Mouse (Mus musculus) CH12.LX (cell line): ENCODE data around the gene Tlnrd1. TPM values are rescaled to one million over a fixed set of nuclear protein-coding genes. Genes with fewer than 3 reads are reported as not detected.

ENCODE experiments used
- DNase-seq: peaks from one replicate; pipeline ENCODE4 v3.0.0-alpha.2; 2013; ENCODE audit errors: extremely low read depth
- H3K27ac ChIP-seq: 2 replicates; pipeline ENCODE4 v1.5.1; 2012; ENCODE audit warnings: low read depth, mild to moderate bottlenecking, control low read depth, moderate library complexity; ENCODE audit not compliant: insufficient read depth
- H3K27me3 ChIP-seq: replicated peaks from 2 replicates; pipeline ENCODE3; 2012; ENCODE audit warnings: inconsistent platforms
- H3K36me3 ChIP-seq, 2 experiments: replicated peaks in 1 of 2; 2 replicates each; pipeline versions ENCODE3 to v1.6.1; 2012; ENCODE audit warnings: inconsistent platforms in 1 of 2, low read length in 1 of 2, mild to moderate bottlenecking in 1 of 2, mixed read lengths in 1 of 2, moderate library complexity in 1 of 2; ENCODE audit not compliant: control insufficient read depth in 1 of 2, insufficient read depth in 1 of 2
- H3K4me1 ChIP-seq, 2 experiments: 2 replicates each; pipeline ENCODE4 v1.6.1; 2012; ENCODE audit warnings: inconsistent platforms in 1 of 2, moderate library complexity in 1 of 2; ENCODE audit not compliant: insufficient read depth in 2 of 2, control insufficient read depth in 1 of 2
- H3K4me2 ChIP-seq: 2 replicates; pipeline ENCODE4 v1.6.1; 2012; ENCODE audit warnings: low read depth, mild to moderate bottlenecking, control low read depth; ENCODE audit not compliant: poor library complexity, insufficient read depth, severe bottlenecking
- H3K4me3 ChIP-seq, 3 experiments: fragments of 150-350 bp in 1 of 3; sonication (generic) in 1 of 3; replicated peaks in 1 of 3; 2 replicates each; pipeline versions ENCODE3 to v1.5.1; 2011 to 2012; ENCODE audit warnings: low read depth in 2 of 3, low read length in 2 of 3, mild to moderate bottlenecking in 2 of 3, moderate library complexity in 2 of 3, control low read depth in 1 of 3, improper control_type of control experiment in 1 of 3, inconsistent platforms in 1 of 3, mixed read lengths in 1 of 3; ENCODE audit not compliant: poor library complexity in 1 of 3
- H3K79me2 ChIP-seq: replicated peaks from 2 replicates; pipeline ENCODE4 v1.6.1; 2012; ENCODE audit warnings: mild to moderate bottlenecking, moderate library complexity; ENCODE audit not compliant: control insufficient read depth, poor library complexity, insufficient read depth, severe bottlenecking; ENCODE audit errors: extremely low read depth
- H3K9ac ChIP-seq: 2 replicates; pipeline ENCODE4 v1.6.1; 2012; ENCODE audit warnings: low read depth, mild to moderate bottlenecking, control low read depth, moderate library complexity; ENCODE audit not compliant: insufficient read depth
- H3K9me3 ChIP-seq: replicated peaks from 2 replicates; pipeline ENCODE3; 2012; ENCODE audit warnings: low read length, inconsistent platforms, mixed read lengths
- BHLHE40 ChIP-seq: IDR thresholded peaks from 2 replicates; pipeline ENCODE4 v1.6.1; 2011; ENCODE audit warnings: mild to moderate bottlenecking, low read depth, low read length, improper control_type of control experiment
- CHD1 ChIP-seq: IDR thresholded peaks from 2 replicates; pipeline ENCODE4 v1.6.1; 2012; ENCODE audit warnings: low read depth, low read length, improper control_type of control experiment, inconsistent platforms
- CHD2 ChIP-seq: IDR thresholded peaks from 2 replicates; pipeline ENCODE4 v1.6.1; 2011; ENCODE audit warnings: low read length, improper control_type of control experiment
- CTCF ChIP-seq, 2 experiments: IDR thresholded peaks in 1 of 2; conservative IDR thresholded peaks in 1 of 2; 2 replicates each; pipeline ENCODE4 v1.5.1; 2011 to 2012; ENCODE audit warnings: low read depth in 2 of 2, low read length in 2 of 2, improper control_type of control experiment in 1 of 2, inconsistent platforms in 1 of 2, mild to moderate bottlenecking in 1 of 2, moderate library complexity in 1 of 2
- E2F4 ChIP-seq: IDR thresholded peaks from 2 replicates; pipeline ENCODE4 v1.6.1; 2011; ENCODE audit warnings: low read depth, low read length, improper control_type of control experiment; ENCODE audit not compliant: insufficient replicate concordance
- ELF1 ChIP-seq: IDR thresholded peaks from 2 replicates; pipeline ENCODE4 v1.6.1; 2014; ENCODE audit warnings: low read depth, mild to moderate bottlenecking, inconsistent platforms, low read length, improper control_type of control experiment
- EP300 ChIP-seq: IDR thresholded peaks from 2 replicates; pipeline ENCODE4 v1.6.1; 2011; ENCODE audit warnings: low read length, improper control_type of control experiment
- ETS1 ChIP-seq: conservative IDR thresholded peaks from 2 replicates; pipeline ENCODE4 v1.6.1; 2012; ENCODE audit warnings: low read depth, mild to moderate bottlenecking, inconsistent platforms, low read length, improper control_type of control experiment, moderate library complexity
- GABPA ChIP-seq: IDR thresholded peaks from 2 replicates; pipeline ENCODE4 v1.6.1; 2012; ENCODE audit warnings: low read depth, low read length, improper control_type of control experiment, inconsistent platforms; ENCODE audit not compliant: insufficient replicate concordance
- HCFC1 ChIP-seq: IDR thresholded peaks from 2 replicates; pipeline ENCODE4 v1.6.1; 2012; ENCODE audit warnings: low read depth, mild to moderate bottlenecking, inconsistent platforms, low read length, improper control_type of control experiment
- IRF4 ChIP-seq: IDR thresholded peaks from 2 replicates; pipeline ENCODE4 v1.6.1; 2014; ENCODE audit warnings: low read depth, mild to moderate bottlenecking, inconsistent platforms, low read length, improper control_type of control experiment
- JUN ChIP-seq: IDR thresholded peaks from 2 replicates; pipeline ENCODE4 v1.6.1; 2011; ENCODE audit warnings: low read depth, mild to moderate bottlenecking, low read length, improper control_type of control experiment, moderate library complexity; ENCODE audit not compliant: insufficient read depth
- JUND ChIP-seq: conservative IDR thresholded peaks from 2 replicates; pipeline ENCODE4 v1.6.1; 2011; ENCODE audit warnings: low read depth, low read length, improper control_type of control experiment
- KAT2A ChIP-seq: IDR thresholded peaks from 2 replicates; pipeline ENCODE4 v1.6.1; 2012; ENCODE audit warnings: low read length, improper control_type of control experiment, inconsistent platforms; ENCODE audit not compliant: insufficient replicate concordance
- MAFK ChIP-seq: IDR thresholded peaks from 2 replicates; pipeline ENCODE4 v1.6.1; 2011; ENCODE audit warnings: low read length, improper control_type of control experiment; ENCODE audit not compliant: insufficient replicate concordance
- MAX ChIP-seq: IDR thresholded peaks from 2 replicates; pipeline ENCODE4 v1.6.1; 2011; ENCODE audit warnings: low read length, improper control_type of control experiment
- MAZ ChIP-seq: IDR thresholded peaks from 2 replicates; pipeline ENCODE4 v1.6.1; 2012; ENCODE audit warnings: low read depth, mild to moderate bottlenecking, inconsistent platforms, low read length, improper control_type of control experiment, moderate library complexity
- MEF2A ChIP-seq: IDR thresholded peaks from 2 replicates; pipeline ENCODE4 v1.6.1; 2014; ENCODE audit warnings: low read depth, mild to moderate bottlenecking, inconsistent platforms, low read length, improper control_type of control experiment, borderline replicate concordance
- MXI1 ChIP-seq: IDR thresholded peaks from 2 replicates; pipeline ENCODE4 v1.6.1; 2011; ENCODE audit warnings: mild to moderate bottlenecking, low read depth, low read length, improper control_type of control experiment
- MYC ChIP-seq: IDR thresholded peaks from 2 replicates; pipeline ENCODE4 v1.6.1; 2011; ENCODE audit warnings: low read depth, mild to moderate bottlenecking, improper control_type of control experiment, low read length
- NELFE ChIP-seq: IDR thresholded peaks from 2 replicates; pipeline ENCODE4 v1.6.1; 2011; ENCODE audit warnings: low read depth, low read length, improper control_type of control experiment
- NRF1 ChIP-seq: IDR thresholded peaks from 2 replicates; pipeline ENCODE4 v1.6.1; 2014; ENCODE audit warnings: low read depth, mild to moderate bottlenecking, inconsistent platforms, low read length, improper control_type of control experiment, moderate library complexity
- PAX5 ChIP-seq: IDR thresholded peaks from 2 replicates; pipeline ENCODE4 v1.6.1; 2012; ENCODE audit warnings: low read length, inconsistent platforms, mixed read lengths
- POLR2A ChIP-seq: IDR thresholded peaks from 2 replicates; pipeline ENCODE4 v1.6.1; 2011; ENCODE audit warnings: low read depth, mild to moderate bottlenecking, improper control_type of control experiment, low read length
- POLR2AphosphoS2 ChIP-seq: IDR thresholded peaks from 2 replicates; pipeline ENCODE4 v1.6.1; 2011; ENCODE audit warnings: low read depth, low read length, improper control_type of control experiment
- RAD21 ChIP-seq: IDR thresholded peaks from 2 replicates; pipeline ENCODE4 v1.6.1; 2011; ENCODE audit warnings: low read depth, mild to moderate bottlenecking, low read length, improper control_type of control experiment, moderate library complexity
- RCOR1 ChIP-seq: conservative IDR thresholded peaks from 2 replicates; pipeline ENCODE4 v1.6.1; 2012; ENCODE audit warnings: low read depth, mild to moderate bottlenecking, inconsistent platforms, low read length, improper control_type of control experiment
- SIN3A ChIP-seq: IDR thresholded peaks from 2 replicates; pipeline ENCODE4 v1.6.1; 2012; ENCODE audit warnings: low read length, improper control_type of control experiment, inconsistent platforms
- SMC3 ChIP-seq: IDR thresholded peaks from 2 replicates; pipeline ENCODE4 v1.6.1; 2011; ENCODE audit warnings: low read depth, low read length, improper control_type of control experiment
- TBP ChIP-seq: conservative IDR thresholded peaks from 2 replicates; pipeline ENCODE4 v1.6.1; 2011; ENCODE audit warnings: low read depth, low read length, improper control_type of control experiment
- TCF12 ChIP-seq: IDR thresholded peaks from 2 replicates; pipeline ENCODE4 v1.6.1; 2014; ENCODE audit warnings: low read depth, mild to moderate bottlenecking, inconsistent platforms, low read length, improper control_type of control experiment
- UBTF ChIP-seq: IDR thresholded peaks from 2 replicates; pipeline ENCODE4 v1.6.1; 2012; ENCODE audit warnings: low read depth, mild to moderate bottlenecking, inconsistent platforms, low read length, improper control_type of control experiment, moderate library complexity
- USF1 ChIP-seq: IDR thresholded peaks from 2 replicates; pipeline ENCODE4 v1.6.1; 2014; ENCODE audit warnings: low read depth, mild to moderate bottlenecking, inconsistent platforms, low read length, improper control_type of control experiment
- USF2 ChIP-seq: conservative IDR thresholded peaks from 2 replicates; pipeline ENCODE4 v1.6.1; 2011; ENCODE audit warnings: low read depth, low read length, improper control_type of control experiment
- ZC3H11A ChIP-seq: IDR thresholded peaks from 2 replicates; pipeline ENCODE4 v1.6.1; 2012; ENCODE audit warnings: low read depth, mild to moderate bottlenecking, inconsistent platforms, low read length, improper control_type of control experiment
- ZKSCAN1 ChIP-seq: IDR thresholded peaks from 2 replicates; pipeline ENCODE4 v1.6.1; 2012; ENCODE audit warnings: low read depth, inconsistent platforms, low read length, improper control_type of control experiment, borderline replicate concordance
- ZNF384 ChIP-seq: IDR thresholded peaks from 2 replicates; pipeline ENCODE4 v1.6.1; 2012; ENCODE audit warnings: low read depth, low read length, improper control_type of control experiment, inconsistent platforms
- dilution Hi-C: fragments of 300-500 bp; cut with MboI; formaldehyde crosslinking; loops from 2 replicates; pipeline ENCODE4 v1.14.3; 2020; ENCODE audit warnings: low sequenced_read_pairs; ENCODE audit not compliant: extremely low pct_unique_long_range_greater_than_20kb, extremely low pct_ligation_motif_present
- in situ Hi-C: fragments of 300-500 bp; cut with MboI; formaldehyde crosslinking; loops from 3 replicates; pipeline ENCODE4 v1.14.3; 2019; ENCODE audit warnings: low sequenced_read_pairs, low pct_ligation_motif_present, low pct_unique_long_range_greater_than_20kb, mixed read lengths
- polyA plus RNA-seq: library from polyadenylated mRNA; unstranded; fragments of >175 nt; gene quantifications from 2 replicates; pipeline ENCODE4 v1.2.1, GENCODE M21; 2012; ENCODE audit warnings: low read depth; ENCODE audit not compliant: insufficient read length
- total RNA-seq, 2 experiments: library from RNA; depleted of rRNA; stranded (reverse); fragments of 300-350 nt in 1 of 2; fragments of >200 nt in 1 of 2; gene quantifications; 2 replicates each; pipeline ENCODE4 v1.2.3; 2012 to 2014

The Tlnrd1 gene
- total and polyA plus RNA-seq, 3 experiments: 5.5 to 15.6 (median 10.6) TPM

- TF ChIP-seq MAFK: peak; percentile 26; the same call in 1 of the 2 replicates
- no peak for TF ChIP-seq RCOR1
- TF ChIP-seq USF1: no peak
- no peak for TF ChIP-seq GABPA
These were observed 24.6 kb downstream of the Tlnrd1 start (continued) for GRCm38 (mm10) chr7:83859378-83860083.

DNA sequence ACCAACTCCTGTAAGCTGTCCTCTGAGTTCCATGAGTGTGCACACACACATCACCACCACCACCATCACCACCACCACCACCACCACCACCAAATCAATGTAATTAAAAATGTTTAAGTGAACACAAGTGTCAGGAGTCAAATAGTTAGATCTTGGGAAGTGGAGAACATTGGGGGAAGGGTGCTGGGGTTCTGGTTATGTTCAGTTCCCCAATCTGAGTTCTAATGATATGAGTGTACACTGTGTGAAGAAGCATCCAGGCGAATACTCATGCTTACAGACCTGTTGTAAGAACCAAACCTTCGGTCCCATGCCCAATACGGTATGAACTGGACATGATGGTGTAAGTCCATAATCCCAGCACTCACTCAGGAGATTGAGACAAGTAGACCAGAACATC, 26.2 kb downstream of the Tlnrd1 start:
- Histone ChIP-seq H3K79me2 (no peaks in the 10 kb centered on the region), H3K4me3 (no peak overlapping the region), H3K9me3 (no peaks in the 10 kb centered on the region), H3K27ac (no peak overlapping the region), H3K4me1 (peaks cover 26 to 68% of the 10 kb centered on the region in 2 experiments), H3K36me3 (no peaks in the 10 kb centered on the region), H3K27me3 (no peaks in the 10 kb centered on the region), H3K4me2 (no peak overlapping the region), H3K9ac (no peak overlapping the region)
- DNase-seq: peak; percentile 50
- dilution Hi-C loops (no loop called here), in situ Hi-C loops (no loop called here)
- TF ChIP-seq CHD1: no peak
- no peak for TF ChIP-seq USF2
- TF ChIP-seq MEF2A: no peak
- no peak for TF ChIP-seq MYC
- no peak for TF ChIP-seq GABPA
- no peak for TF ChIP-seq MAZ
- peak; percentile 63 for TF ChIP-seq JUND
- no peak for TF ChIP-seq POLR2AphosphoS2
- no peak for TF ChIP-seq ZKSCAN1
- no peak for TF ChIP-seq MXI1
- TF ChIP-seq RCOR1: no peak
- no peak for TF ChIP-seq MAFK
- no peak for TF ChIP-seq ZNF384
- TF ChIP-seq UBTF: no peak
- TF ChIP-seq EP300: peak; percentile 81
- TF ChIP-seq HCFC1: no peak
- TF ChIP-seq E2F4: no peak
- TF ChIP-seq ZC3H11A: no peak
- no peak for TF ChIP-seq TBP
- peak; percentile 24; the same call in 1 of the 2 replicates for TF ChIP-seq ETS1
- 0 out of 2 replicates have a peak, but pooled peaks have one; percentile 9 for TF ChIP-seq TCF12
- TF ChIP-seq ELF1: no peak
- no peak for TF ChIP-seq SMC3
- TF ChIP-seq NRF1: no peak
- 0 out of 2 replicates have a peak, but pooled peaks have one; percentile 23 for TF ChIP-seq BHLHE40
- no peak for TF ChIP-seq POLR2A
- TF ChIP-seq JUN: no peak
- no peak for TF ChIP-seq NELFE
- no peak for TF ChIP-seq CTCF (conservative IDR thresholded peaks at IDR 0.05 in 1 of 2, IDR thresholded peaks at IDR 0.05 in 1 of 2; ENCODE audit: low read depth in 2 of 2, low read length in 2 of 2)
- TF ChIP-seq CHD2: peak; percentile 55; the same call in 1 of the 2 replicates
- TF ChIP-seq PAX5: no peak
- no peak for TF ChIP-seq RAD21
- TF ChIP-seq MAX: no peak
- TF ChIP-seq KAT2A: no peak
- no peak for TF ChIP-seq SIN3A
- peak; percentile 72 for TF ChIP-seq IRF4
